Mouse (Mus musculus): ENCODE data around the gene Clstn1.

DNA sequence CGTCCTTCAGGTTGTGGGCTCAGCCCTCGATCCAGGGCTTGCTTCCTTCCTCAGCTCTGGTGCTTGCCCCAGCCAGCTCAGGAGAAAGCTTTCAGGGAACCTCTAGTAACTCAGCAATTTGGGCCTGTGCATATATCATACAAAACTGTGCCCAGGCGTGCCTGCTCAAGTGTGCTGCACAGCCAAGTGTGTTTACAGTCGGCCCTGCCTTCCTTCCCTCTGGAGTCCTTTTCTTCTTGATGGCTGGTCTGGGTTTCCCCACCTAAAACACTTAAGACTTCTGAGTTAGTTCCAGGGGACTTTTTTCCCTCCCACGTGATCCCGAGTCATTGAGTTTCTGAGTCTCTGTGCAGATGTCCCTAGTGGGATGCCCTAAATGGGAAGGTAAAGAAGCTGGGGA lies 38.7 kb upstream of the Clstn1 start:
- no peak for TF ChIP-seq CTCF (IDR thresholded peaks at IDR 0.05; ENCODE audit: extremely low read depth, insufficient read depth, insufficient read length, insufficient replicate concordance)
- TF ChIP-seq POLR2A (IDR thresholded peaks at IDR 0.05; ENCODE audit: low read depth, low read length): no peak
